Mouse (Mus musculus): ENCODE measurements at regions not wholly inside any gene's neighbourhood (a gene's known extent, or its start where the extent isn't known, plus 50 kb on each side); places are given as distances from the start of the nearest gene placed in this dataset.
A peak's percentile ranks its signal among the peaks of the same experiment; 100 is the strongest.

GRCm38 (mm10) chr14:25173873-25174272 lies 285.1 kb upstream of the Zmiz1 start:
- no peak for DNase-seq (ENCODE audit: low spot score in 2 of 2)

- DNase-seq (ENCODE audit: low spot score in 2 of 2): no peak
Measured at GRCm38 (mm10) chr14:25174402-25174801, 284.6 kb upstream of the Zmiz1 start.

GRCm38 (mm10) chr14:25176206-25176605 lies 282.8 kb upstream of the Zmiz1 start:
- DNase-seq (ENCODE audit: low spot score in 2 of 2): no peak

GRCm38 (mm10) chr14:25180126-25180525 lies 278.9 kb upstream of the Zmiz1 start:
- no peak for DNase-seq (ENCODE audit: low spot score in 2 of 2)

- DNase-seq (ENCODE audit: low spot score in 2 of 2): no peak
Measured at GRCm38 (mm10) chr14:25181406-25181805, 277.6 kb upstream of the Zmiz1 start.

GRCm38 (mm10) chr14:25184042-25184441 lies 274.9 kb upstream of the Zmiz1 start:
- no peak for DNase-seq (ENCODE audit: low spot score in 2 of 2)

DNA sequence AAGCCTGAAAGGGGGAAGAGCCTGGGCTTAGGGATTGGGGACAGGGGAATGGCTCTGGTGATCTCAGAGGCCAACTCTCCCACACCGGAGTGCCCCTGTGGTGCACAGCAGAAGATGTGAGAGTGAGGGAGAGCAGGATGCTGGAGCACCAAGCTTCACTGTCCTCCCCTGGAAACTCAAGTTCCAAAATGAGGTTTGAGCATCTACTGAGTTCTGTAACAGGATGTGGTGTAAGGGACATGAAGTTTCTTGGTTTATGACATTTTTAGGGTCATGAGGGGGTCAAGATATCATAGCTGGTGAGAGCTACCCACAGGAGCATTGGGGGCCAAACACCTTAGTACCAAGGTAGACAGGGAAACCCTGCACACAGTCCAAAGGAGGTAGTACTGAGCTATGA lies 274.1 kb upstream of the Zmiz1 start:
- no peak for DNase-seq (ENCODE audit: low spot score in 2 of 2)

GRCm38 (mm10) chr14:25185556-25185958 lies 273.4 kb upstream of the Zmiz1 start:
- peak in 1 of 2 experiments; percentile 17 for DNase-seq (ENCODE audit: low spot score in 2 of 2)

DNA sequence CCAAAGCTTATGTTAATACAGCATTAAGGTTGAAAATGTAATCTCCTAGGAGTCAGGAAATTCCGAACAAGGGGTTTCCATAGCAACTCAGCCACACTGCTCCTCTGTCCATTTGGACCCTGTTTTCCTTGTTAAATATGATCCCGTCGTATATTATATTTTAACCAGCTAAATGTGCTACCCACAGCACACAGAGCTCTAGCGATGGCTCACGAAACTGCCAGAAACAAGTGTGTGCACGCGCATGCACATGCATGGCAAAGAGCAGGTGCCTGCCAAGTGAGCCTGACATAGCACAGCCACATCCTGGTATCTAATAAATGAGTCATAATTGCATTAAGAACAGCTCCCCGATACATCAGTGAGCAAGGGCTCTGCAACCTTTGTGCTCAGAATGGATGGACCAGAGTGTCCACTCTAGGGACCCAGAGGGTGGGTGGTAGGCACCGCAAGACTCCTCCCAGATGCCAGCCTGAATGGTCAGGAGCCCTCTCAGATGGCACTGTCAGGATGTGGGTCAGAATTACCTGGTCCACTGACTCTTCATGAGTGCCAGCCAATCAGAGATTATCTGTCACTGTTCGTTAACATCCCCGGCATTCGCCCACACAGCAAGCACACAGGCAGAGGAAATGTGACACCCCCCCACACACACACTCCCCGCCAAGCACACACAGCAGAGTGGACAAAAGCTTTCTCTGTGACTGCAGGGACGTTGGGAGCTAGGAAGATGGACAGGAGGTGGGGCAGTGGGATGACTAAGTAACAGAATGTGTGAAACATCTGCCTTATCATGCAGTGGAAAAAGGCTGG lies 272.8 kb upstream of the Zmiz1 start:
- DNase-seq (ENCODE audit: low spot score in 2 of 2): peak; percentile 24 to 30

DNA sequence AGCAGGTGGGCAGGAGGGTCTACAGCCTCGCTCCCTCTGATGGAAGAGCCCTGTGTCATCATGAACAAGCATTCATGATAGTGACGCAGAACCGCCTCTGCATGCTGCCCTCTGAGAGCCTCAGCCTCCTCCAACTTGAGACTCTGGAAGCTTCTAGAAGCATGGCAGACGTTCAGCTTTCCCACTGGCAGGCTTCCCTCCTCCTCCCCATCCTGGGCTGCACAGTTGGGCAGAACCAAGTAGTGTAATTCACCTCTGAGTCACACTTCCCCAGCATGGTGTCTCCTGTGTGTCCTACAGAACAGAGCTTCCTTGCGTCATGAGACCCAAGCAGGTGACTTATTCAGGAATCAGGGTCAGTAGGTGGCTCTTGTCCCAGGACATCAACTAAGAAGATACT lies 271.3 kb upstream of the Zmiz1 start:
- no peak for DNase-seq (ENCODE audit: low spot score in 2 of 2)

- no peak for DNase-seq (ENCODE audit: low spot score in 2 of 2)
Measured at GRCm38 (mm10) chr14:25189256-25189655, 269.7 kb upstream of the Zmiz1 start.

DNA sequence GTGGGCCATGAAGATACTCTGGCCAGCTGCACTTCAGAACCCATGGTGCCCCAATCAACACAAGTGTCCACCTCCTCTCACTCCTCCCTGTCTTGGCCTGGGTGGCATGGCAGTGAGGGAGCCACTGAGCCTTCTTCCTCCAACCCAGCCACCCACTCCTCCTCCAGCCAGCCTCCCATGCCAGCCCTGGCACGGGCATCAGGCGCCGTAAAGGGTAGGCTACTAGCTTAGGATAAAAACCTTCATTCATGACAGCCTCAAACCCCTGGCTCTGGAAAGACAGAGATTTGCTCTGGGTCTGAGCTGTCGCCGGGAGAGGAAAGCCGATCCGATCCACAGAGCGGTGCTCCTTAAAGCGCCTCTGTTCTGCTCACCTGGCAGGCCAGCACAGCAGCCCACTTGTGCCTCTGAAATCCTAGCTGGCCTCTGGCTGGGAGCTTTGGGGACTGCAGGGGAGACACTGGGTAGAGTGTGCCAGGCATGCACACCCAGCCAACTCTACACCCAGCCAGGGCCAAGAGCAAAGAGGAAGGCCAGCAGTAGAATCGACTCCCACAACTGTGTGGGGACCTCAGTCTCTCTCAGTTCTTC lies 268.2 kb upstream of the Zmiz1 start:
- DNase-seq (ENCODE audit: low spot score in 2 of 2): no peak

GRCm38 (mm10) chr14:25196820-25197219 lies 262.2 kb upstream of the Zmiz1 start:
- no peak for DNase-seq (ENCODE audit: low spot score in 2 of 2)

- no peak for DNase-seq (ENCODE audit: low spot score in 2 of 2)
Measured at GRCm38 (mm10) chr14:25199900-25200299, 259.1 kb upstream of the Zmiz1 start.

DNA sequence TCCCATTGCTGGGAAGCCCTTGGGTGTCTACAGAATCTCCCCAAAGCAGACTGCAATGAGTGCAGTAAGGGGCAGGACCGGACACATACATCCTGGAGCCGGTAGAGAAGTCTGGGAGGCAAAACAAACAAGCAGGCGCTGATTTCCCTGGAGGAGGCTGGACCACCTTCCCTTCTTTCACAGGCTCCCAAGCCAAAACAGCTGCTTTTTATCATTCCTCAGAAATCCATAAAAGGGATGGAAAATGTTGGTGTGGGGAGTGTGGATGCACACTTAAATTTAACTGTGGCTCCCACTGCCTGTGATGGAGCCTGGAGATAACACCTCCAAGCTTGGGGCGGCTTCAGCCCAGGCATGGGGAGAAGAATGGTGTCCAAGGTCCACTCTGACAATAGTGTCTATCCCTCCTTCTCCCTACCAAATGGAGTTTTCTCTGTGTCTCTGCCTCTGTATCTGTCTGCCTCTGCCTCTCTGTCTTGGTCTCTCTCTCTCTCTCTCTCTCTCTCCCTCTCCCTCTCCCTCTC lies 258.3 kb upstream of the Zmiz1 start:
- DNase-seq (ENCODE audit: low spot score in 2 of 2): no peak

GRCm38 (mm10) chr14:25202312-25202711 lies 256.7 kb upstream of the Zmiz1 start:
- DNase-seq (ENCODE audit: low spot score in 2 of 2): no peak

DNA sequence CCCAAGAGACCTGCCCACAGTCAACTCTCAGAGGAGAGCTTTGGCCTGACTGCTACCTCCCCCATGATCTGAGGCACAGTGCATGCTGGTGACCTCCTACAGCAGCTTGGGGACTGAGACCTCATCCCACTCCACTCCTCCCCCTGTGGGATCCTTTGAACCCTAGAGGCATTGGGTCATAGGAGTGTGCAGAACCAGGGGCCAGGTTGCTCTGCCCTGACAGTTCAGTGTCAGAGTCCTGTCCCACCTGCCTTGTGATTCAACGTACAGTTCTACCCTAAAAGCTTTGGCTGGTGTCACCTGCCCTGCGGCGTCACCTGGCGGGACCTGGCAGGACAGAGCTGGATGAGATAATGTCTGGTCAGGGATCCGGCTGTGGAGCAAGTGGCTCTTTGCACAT lies 254.9 kb upstream of the Zmiz1 start:
- DNase-seq (ENCODE audit: low spot score in 2 of 2): no peak

- DNase-seq (ENCODE audit: low spot score in 2 of 2): no peak
Measured at GRCm38 (mm10) chr14:25206855-25207254, 252.1 kb upstream of the Zmiz1 start.

DNA sequence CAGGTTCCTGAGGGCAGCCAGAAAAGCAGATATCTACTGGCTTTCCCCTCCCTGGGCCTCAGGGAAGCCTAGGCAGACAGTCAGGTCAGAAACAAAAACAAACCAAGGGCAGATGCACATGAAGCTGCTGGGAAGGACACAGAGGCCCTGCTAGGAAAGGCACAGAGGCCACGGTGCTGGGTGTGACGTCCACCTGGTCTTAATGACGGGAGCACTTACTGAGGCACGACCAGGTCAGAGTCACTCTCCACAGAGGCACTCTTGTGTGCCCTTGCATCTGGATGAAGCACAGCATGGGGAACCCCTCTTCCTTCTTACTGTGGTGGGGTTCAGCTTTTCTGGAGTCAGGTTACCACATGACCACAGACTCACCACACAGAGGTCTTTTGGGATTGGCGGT lies 251.6 kb upstream of the Zmiz1 start:
- DNase-seq (ENCODE audit: low spot score in 2 of 2): no peak

GRCm38 (mm10) chr14:25208221-25209056 lies 250.5 kb upstream of the Zmiz1 start:
- no peak for DNase-seq (ENCODE audit: low spot score in 2 of 2)

- DNase-seq (ENCODE audit: low spot score in 2 of 2): no peak
Measured at GRCm38 (mm10) chr14:25213056-25213455, 245.9 kb upstream of the Zmiz1 start.

GRCm38 (mm10) chr14:25223091-25223490 lies 235.9 kb upstream of the Zmiz1 start:
- DNase-seq (ENCODE audit: low spot score in 2 of 2): no peak

All from frontal cortex, postnatal 10 days (tissue).